Comparison of ENCODE assay signal across 29 mouse cellular contexts in genomic region chr8:117174536-117174935, GRCm38 (mm10). TPM values are rescaled to one million over a fixed set of nuclear protein-coding genes. Genes with fewer than 3 reads are reported as not detected.
DNase-seq lines count a peak whose midpoint lies in the region; ATAC-seq and TF ChIP-seq lines count a peak whose summit lies in the region.
"Had no signal": no experiment of that assay in that cellular context is flagged by ENCODE, and none has a peak within 500 bp of the region (broad histone marks: within the 10 kb centered on the region; RNA-seq: fewer than 3 reads in every experiment).

No protein-coding gene starts in this region.

- no peak overlapping the region for H3K4me3 ChIP-seq in layer of hippocampus, adult 2 months
- no peak overlapping the region for H3K4me3 ChIP-seq in lung, postnatal 0 days (ENCODE audit: low read depth, low read length)
- H3K4me3 ChIP-seq: embryonic facial prominence, embryonic 12.5 days; embryonic facial prominence, embryonic 15.5 days; heart, adult 2 months; heart, embryonic 10.5 days; heart, embryonic 13.5 days had no signal

- 70% methylated on average over 5 of the region's 5 CpGs for WGBS in lung, postnatal 0 days

- peaks cover 4% of the 10 kb centered on the region for H3K4me1 ChIP-seq in lung, postnatal 0 days (ENCODE audit: insufficient read depth, low read depth, low read length)

- H3K27me3 ChIP-seq in lung, postnatal 0 days (replicated peaks; ENCODE audit: insufficient read depth, low read length), result no peaks in the 10 kb centered on the region
- H3K27me3 ChIP-seq: CH12.LX; embryonic facial prominence, embryonic 12.5 days; embryonic facial prominence, embryonic 15.5 days; heart, embryonic 13.5 days; Patski had no signal

- H3K4me2 ChIP-seq in lung, postnatal 0 days (replicated peaks; ENCODE audit: low read depth, low read length), result no peak overlapping the region
- H3K4me2 ChIP-seq: embryonic facial prominence, embryonic 12.5 days; embryonic facial prominence, embryonic 15.5 days; heart, embryonic 13.5 days; hindbrain, embryonic 14.5 days had no signal

- peak in 1 of 2 experiments; percentile 24 for DNase-seq in layer of hippocampus, adult 2 months (ENCODE audit: low spot score in 2 of 2)
- no peak for DNase-seq in layer of hippocampus, postnatal 14 days (ENCODE audit: low spot score in 2 of 2)
- peak; percentile 65 for DNase-seq in lung, postnatal 0 days (ENCODE audit: low spot score)
- no peak for DNase-seq in lung, postnatal 4 days
- DNase-seq in brain, adult 2 months (ENCODE audit: low read depth, low spot score), result peak; percentile 31
- no peak for DNase-seq in right cerebral cortex, postnatal 10 days (ENCODE audit: low spot score in 2 of 2)
- DNase-seq: adrenal gland, postnatal 10 days; adrenal gland, postnatal 36 days; B cell, adult 2 months; cerebellum, adult 11 months; cerebellum, adult 2 months; cerebellum, adult 9-11 months; cerebellum, postnatal 25 days; forebrain, postnatal 0 days; gastrocnemius, postnatal 10 days; gastrocnemius, postnatal 36 days; heart, adult 2 months; heart, postnatal 14 days; heart, postnatal 4 days had no signal

- no peak for TF ChIP-seq CTCF in layer of hippocampus, adult 2 months (conservative IDR thresholded peaks at IDR 0.05)
- no peak for TF ChIP-seq CTCF in lung, postnatal 0 days (IDR thresholded peaks at IDR 0.05)

- H3K36me3 ChIP-seq in lung, postnatal 0 days (ENCODE audit: insufficient read depth, low read length), result no peaks in the 10 kb centered on the region
- H3K36me3 ChIP-seq: embryonic facial prominence, embryonic 12.5 days had no signal

- peak; percentile 34 for ATAC-seq in lung, postnatal 0 days
- ATAC-seq: forebrain, embryonic 14.5 days; forebrain, postnatal 0 days; hindbrain, postnatal 0 days; Patski had no signal

- TF ChIP-seq EP300 in lung, postnatal 0 days (IDR thresholded peaks at IDR 0.05), result no peak

- H3K27ac ChIP-seq in layer of hippocampus, adult 2 months, result peak overlapping the region; percentile 23; the same call in 1 of the 2 replicates
- H3K27ac ChIP-seq in lung, postnatal 0 days (ENCODE audit: low read length), result no peak overlapping the region
- H3K27ac ChIP-seq: embryonic facial prominence, embryonic 12.5 days; embryonic facial prominence, embryonic 15.5 days; heart, adult 2 months; heart, embryonic 10.5 days; heart, embryonic 13.5 days; hindbrain, embryonic 14.5 days; hindbrain, postnatal 0 days had no signal

- no peaks in the 10 kb centered on the region for H3K9me3 ChIP-seq in lung, postnatal 0 days (ENCODE audit: low read length)
- H3K9me3 ChIP-seq: embryonic facial prominence, embryonic 12.5 days; embryonic facial prominence, embryonic 15.5 days; G1E; heart, embryonic 10.5 days; heart, embryonic 13.5 days had no signal

- no peak overlapping the region for H3K9ac ChIP-seq in lung, postnatal 0 days (replicated peaks; ENCODE audit: low read depth)
- H3K9ac ChIP-seq: embryonic facial prominence, embryonic 12.5 days; embryonic facial prominence, embryonic 15.5 days; forebrain, postnatal 0 days; heart, embryonic 13.5 days; hindbrain, embryonic 14.5 days had no signal

RNA-seq across cellular contexts. Expression of gene Gan, which starts 16.6 kb away (rescaled TPM):
- total RNA-seq in layer of hippocampus, adult 2 months (2021), result 10 to 100 TPM; 16.6 to 17.6 TPM
- 10 to 100 TPM; 17.6 to 18.6 TPM for total RNA-seq in layer of hippocampus, postnatal 14 days (2021)
- 3.3 and 4.2 TPM in 2 replicates for polyA plus RNA-seq in lung, postnatal 0 days (2015; fragmentation: Nextera tagmentation; extraction: Ambion mirVana)

Comparison
In these comparisons a context has a peak if more than half of its experiments do, and no peak if none do; other contexts are left out.
1. DNase-seq: peak in lung, postnatal 0 days (single experiment) and brain, adult 2 months (single experiment); none in layer of hippocampus, postnatal 14 days (0 of 2), lung, postnatal 4 days (0 of 2) and right cerebral cortex, postnatal 10 days (0 of 2).